Mouse (Mus musculus) testis, adult 2 months (tissue): ENCODE measurements around the gene Kctd17. TPM values are rescaled to one million over a fixed set of nuclear protein-coding genes. Genes with fewer than 3 reads are reported as not detected.

Source experiments
- H3K27ac ChIP-seq: fragments of 200-500 bp; 2 replicates; pipeline ENCODE4 v1.5.1; 2012; ENCODE audit warnings: low read depth, low read length; ENCODE audit not compliant: control insufficient read depth, insufficient read depth
- H3K27me3 ChIP-seq: fragments of 200-500 bp; 2 replicates; pipeline ENCODE4 v1.6.1; 2012; ENCODE audit warnings: mild to moderate bottlenecking, low read length, moderate library complexity; ENCODE audit not compliant: control insufficient read depth, insufficient read depth
- H3K36me3 ChIP-seq: fragments of 200-500 bp; 2 replicates; pipeline ENCODE4 v1.6.1; 2012; ENCODE audit warnings: mild to moderate bottlenecking, low read length; ENCODE audit not compliant: control insufficient read depth, insufficient read depth
- H3K4me1 ChIP-seq: fragments of 200-500 bp; 2 replicates; pipeline ENCODE4 v1.6.1; 2012; ENCODE audit warnings: low read length; ENCODE audit not compliant: control insufficient read depth, insufficient read depth
- H3K4me3 ChIP-seq: fragments of 200-500 bp; 2 replicates; pipeline ENCODE4 v1.5.1; 2012; ENCODE audit warnings: low read depth, mild to moderate bottlenecking, low read length, moderate library complexity, mixed read lengths; ENCODE audit not compliant: control insufficient read depth
- CTCF ChIP-seq: fragments of 200-500 bp; IDR thresholded peaks from 2 replicates; pipeline ENCODE4 v1.5.1; 2012; ENCODE audit warnings: low read depth, mild to moderate bottlenecking, inconsistent platforms, low read length, moderate library complexity; ENCODE audit not compliant: control insufficient read depth, insufficient read depth, insufficient replicate concordance
- POLR2A ChIP-seq: fragments of 200-500 bp; IDR thresholded peaks from 2 replicates; pipeline ENCODE4 v1.6.1; 2012; ENCODE audit warnings: low read depth, mild to moderate bottlenecking, inconsistent platforms, low read length, moderate library complexity; ENCODE audit not compliant: control insufficient read depth
- polyA plus RNA-seq: library from polyadenylated mRNA; depleted of rRNA; stranded (reverse); fragments of >200 nt; gene quantifications from 2 replicates; pipeline ENCODE4 v1.2.3, GENCODE M21; 2012

Kctd17 gene
- polyA plus RNA-seq, 1 experiment = 12.3 TPM

DNA sequence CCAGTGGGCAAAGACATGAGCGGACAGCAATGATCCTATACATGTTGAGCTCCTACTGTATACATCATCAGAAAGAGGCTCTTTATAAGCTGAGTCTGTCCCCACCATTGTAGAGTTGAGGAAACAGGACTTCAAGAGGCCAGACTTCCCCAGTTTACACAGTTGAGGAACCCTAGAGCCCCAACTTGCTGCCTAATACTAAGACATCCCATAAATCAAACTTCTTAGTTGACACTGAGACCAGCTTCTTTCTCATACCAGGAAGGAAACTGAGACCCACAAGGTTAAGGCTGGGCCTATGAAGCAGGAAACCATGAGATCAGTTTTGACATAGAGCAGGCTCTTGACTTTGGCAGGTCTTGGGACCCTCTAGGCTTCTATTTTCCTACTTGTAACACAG lies 42.8 kb upstream of the Kctd17 start:
- Histone ChIP-seq H3K4me1 (no peaks in the 10 kb centered on the region), H3K27ac (no peak overlapping the region), H3K4me3 (peak overlapping the region; percentile 89), H3K36me3 (no peaks in the 10 kb centered on the region), H3K27me3 (no peaks in the 10 kb centered on the region)
- TF ChIP-seq CTCF (no peak), POLR2A (no peak)

DNA sequence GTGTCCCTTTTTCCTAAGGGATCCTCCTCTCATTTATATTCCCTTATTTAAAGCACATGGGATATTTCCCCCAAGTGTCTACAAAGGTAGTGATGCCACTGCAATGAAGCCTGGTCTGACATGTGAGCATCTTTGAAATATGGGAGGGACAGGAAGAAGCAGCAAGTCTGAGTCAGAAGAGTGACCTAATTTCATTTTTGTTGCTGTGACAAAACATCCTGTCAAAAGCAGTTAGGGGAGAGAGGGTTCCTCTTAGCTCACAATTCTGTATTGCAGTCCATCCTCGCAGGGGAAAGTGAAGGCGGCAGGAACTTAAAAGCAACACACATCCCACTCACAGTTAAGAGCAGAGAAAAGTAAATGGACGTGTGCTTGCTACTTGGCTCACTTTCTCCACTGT lies 37.5 kb upstream of the Kctd17 start:
- H3K27me3 ChIP-seq = no peaks in the 10 kb centered on the region
- no peaks in the 10 kb centered on the region for H3K36me3 ChIP-seq
- no peaks in the 10 kb centered on the region for H3K4me1 ChIP-seq
- peak overlapping the region; percentile 89 for H3K4me3 ChIP-seq
- no peak overlapping the region for H3K27ac ChIP-seq
- TF ChIP-seq POLR2A (no peak), CTCF (no peak)

DNA sequence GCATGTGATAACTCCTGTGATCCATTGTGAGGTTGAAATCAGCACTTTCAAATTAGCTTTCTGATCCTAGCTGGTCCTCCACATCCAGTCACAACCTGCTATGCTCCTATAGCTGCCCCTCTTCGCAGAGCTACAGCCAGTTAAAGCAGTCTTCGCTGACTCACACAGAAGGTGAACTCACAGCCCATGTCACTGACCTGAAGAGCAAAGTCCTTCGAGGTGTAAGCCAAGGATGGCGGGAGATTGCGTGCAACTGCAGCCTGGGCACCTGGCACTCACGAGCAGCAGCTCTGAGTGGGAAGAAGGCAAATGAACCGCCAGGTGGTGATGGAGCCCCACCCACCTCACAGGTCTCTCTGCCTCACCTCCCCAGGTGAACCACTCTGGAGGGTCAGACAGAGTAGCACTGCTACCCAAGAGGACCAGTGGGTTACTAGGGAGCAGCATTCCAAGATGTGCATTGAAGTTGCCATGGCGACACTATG lies 32.8 kb upstream of the Kctd17 start, which contains the start of gene Tex33:
Gene Tex33 (minus strand): TSS at position 435 of the 485 bp plus-strand sequence.
- TF ChIP-seq CTCF (no peak), POLR2A (peak; percentile 80; the same call in 1 of the 2 replicates)
- Histone ChIP-seq H3K27ac (peak within 1 kb of the TSS; percentile 77), H3K4me1 (peaks cover 17% of the 10 kb centered on the region), H3K4me3 (peak within 1 kb of the TSS; percentile 87), H3K36me3 (no peaks in the 10 kb centered on the region), H3K27me3 (no peaks in the 10 kb centered on the region)

DNA sequence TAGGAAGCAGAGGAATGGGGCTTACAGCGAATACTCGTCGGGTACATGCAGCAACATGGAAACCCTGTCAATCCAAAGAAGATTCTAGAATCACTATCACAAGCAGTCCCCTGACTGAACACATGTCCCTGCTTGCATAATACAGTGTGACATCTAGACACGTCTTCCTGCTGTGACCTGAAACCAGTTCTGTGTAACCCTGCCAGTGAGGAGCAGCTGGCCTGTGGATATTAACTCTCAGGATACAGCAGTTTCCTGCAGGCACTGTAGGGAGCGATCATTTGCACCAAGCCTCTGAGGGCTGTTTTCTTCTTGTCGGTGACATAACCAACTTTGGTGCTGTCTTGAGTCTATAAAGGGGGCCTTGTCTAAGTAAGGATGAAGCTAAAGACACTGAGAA lies 27.0 kb upstream of the Kctd17 start:
- Histone ChIP-seq H3K27ac (no peak overlapping the region; the same call in 1 of the 2 replicates), H3K27me3 (no peaks in the 10 kb centered on the region)
- TF ChIP-seq CTCF = no peak
- no peak for TF ChIP-seq POLR2A

DNA sequence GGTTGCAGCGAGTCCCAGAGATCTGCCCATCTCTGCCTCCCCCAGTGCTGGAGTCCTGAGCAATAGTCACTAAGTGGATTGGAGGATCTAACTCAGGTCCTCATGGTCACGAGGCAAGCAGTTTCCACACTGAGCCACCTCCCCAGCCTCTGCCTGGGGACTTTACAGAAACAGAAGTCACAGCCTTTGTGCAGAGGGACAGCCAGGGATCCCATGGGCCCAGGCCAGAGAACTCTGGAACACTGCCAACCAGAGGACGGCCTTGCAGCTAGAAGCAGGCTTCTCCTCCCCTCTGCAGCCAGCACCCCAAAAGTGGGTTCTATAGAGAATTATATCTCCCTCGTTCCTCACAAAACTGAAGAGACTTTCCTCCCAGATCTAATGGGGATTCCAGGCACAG lies 26.4 kb upstream of the Kctd17 start:
- TF ChIP-seq CTCF (no peak), POLR2A (no peak)
- no peak overlapping the region for H3K4me3 ChIP-seq
- H3K27ac ChIP-seq = peak overlapping the region; percentile 35; the same call in 1 of the 2 replicates

More for the DNA sequence above, 27.0 kb upstream of the Kctd17 start:
- Histone ChIP-seq H3K4me3 (no peak overlapping the region), H3K4me1 (peaks cover 31% of the 10 kb centered on the region), H3K36me3 (no peaks in the 10 kb centered on the region)

DNA sequence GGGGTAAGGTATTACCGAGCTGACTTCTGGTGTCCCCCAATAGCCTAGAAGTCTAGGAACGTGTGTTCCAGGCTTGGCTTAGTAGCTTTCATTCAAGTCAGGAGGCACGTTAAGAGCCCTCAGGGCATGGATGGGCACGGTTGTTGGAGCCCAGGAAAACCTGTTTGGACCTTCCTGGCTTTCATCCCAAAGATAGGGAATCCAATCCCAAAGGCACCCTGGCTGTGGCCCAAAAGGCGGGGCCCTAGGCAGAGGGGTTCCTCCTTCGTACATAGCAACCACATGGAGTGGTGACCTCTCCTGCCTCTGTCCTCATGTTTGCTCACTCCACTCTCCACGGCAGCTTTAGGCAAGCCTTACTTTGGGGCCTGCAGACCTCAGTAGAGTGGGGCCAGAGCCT lies 25.9 kb upstream of the Kctd17 start:
- no peaks in the 10 kb centered on the region for H3K27me3 ChIP-seq
- H3K27ac ChIP-seq = peak overlapping the region; percentile 49
- no peak overlapping the region for H3K4me3 ChIP-seq
- H3K4me1 ChIP-seq = peaks cover 37% of the 10 kb centered on the region
- H3K36me3 ChIP-seq = no peaks in the 10 kb centered on the region
- TF ChIP-seq CTCF (no peak), POLR2A (no peak)

More for the DNA sequence above, 26.4 kb upstream of the Kctd17 start:
- Histone ChIP-seq H3K27me3 (no peaks in the 10 kb centered on the region), H3K4me1 (peaks cover 37% of the 10 kb centered on the region), H3K36me3 (no peaks in the 10 kb centered on the region)

DNA sequence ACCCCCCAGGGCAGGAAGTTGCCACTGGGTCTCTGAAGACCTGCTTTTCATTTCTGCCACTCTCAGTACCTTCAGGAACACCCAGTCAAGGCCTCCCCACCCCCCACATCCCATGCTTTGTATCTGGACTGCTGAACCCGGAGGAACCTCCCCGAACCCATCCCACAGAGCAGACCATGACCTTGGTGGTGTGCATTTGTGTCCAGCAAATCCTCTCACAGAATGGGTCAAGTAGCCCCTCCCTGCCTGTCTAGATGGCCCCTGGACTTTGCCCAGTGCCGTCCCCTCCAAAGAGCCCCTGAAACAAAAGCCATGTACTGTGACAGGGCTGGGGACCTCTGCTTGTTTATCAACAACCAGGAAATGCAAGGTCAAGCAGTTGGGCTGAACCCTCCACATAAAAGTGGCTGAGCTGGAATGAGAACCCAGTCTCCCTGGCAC lies 25.0 kb upstream of the Kctd17 start:
- H3K27me3 ChIP-seq = no peaks in the 10 kb centered on the region
- H3K36me3 ChIP-seq = no peaks in the 10 kb centered on the region
- H3K27ac ChIP-seq = peak overlapping the region; percentile 80
- H3K4me3 ChIP-seq = 0 out of 2 replicates have a peak overlapping the region, but pooled peaks have one; percentile 1
- H3K4me1 ChIP-seq = peaks cover 31% of the 10 kb centered on the region
- TF ChIP-seq CTCF (no peak), POLR2A (no peak)

DNA sequence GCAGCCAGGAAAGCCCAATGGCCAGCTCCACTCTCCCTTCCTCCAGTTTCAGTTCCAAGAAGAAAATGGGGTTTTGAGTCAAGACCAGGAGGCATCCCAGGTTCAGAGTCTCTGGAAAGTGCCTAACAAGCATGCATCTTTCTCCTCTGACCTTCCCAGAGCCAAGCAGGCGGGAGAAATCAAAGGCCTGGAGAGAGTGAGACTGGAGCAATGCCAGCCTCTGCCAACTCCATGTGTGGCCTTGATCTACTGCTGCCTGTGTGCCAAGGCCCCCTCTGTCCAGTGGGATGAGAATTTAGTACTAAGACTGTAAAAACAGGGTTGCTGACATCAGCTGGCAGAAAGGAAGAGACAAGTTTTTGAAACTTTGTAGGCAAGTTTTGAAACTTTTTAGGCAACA lies 24.5 kb upstream of the Kctd17 start:
- Histone ChIP-seq H3K4me1 (peaks cover 28% of the 10 kb centered on the region), H3K4me3 (0 out of 2 replicates have a peak overlapping the region, but pooled peaks have one; percentile 1), H3K27me3 (no peaks in the 10 kb centered on the region), H3K27ac (peak overlapping the region; percentile 80), H3K36me3 (no peaks in the 10 kb centered on the region)
- TF ChIP-seq CTCF (no peak), POLR2A (no peak)

DNA sequence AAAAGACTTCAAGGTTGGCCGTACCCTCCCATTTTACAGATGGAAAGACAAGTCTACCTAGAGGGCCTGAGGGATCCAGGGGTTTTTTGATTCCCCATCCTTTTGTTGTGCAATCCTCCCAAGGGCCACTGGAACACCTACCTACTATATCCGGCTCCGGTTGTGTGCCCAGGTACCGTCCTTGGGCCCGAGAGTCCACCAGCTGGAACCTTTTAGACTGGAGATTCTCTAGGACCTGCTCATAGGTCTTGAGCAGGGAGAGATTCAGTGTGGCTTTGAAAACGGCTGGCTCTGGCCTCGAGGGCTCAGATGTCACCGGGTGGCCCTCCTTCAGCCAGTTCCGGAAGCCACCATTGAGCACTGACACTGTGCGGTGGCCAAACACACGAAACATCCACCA lies 23.3 kb upstream of the Kctd17 start:
- peak overlapping the region; percentile 85 for H3K27ac ChIP-seq
- TF ChIP-seq POLR2A = no peak
- TF ChIP-seq CTCF = no peak
- H3K4me3 ChIP-seq = peak overlapping the region; percentile 73
- no peaks in the 10 kb centered on the region for H3K27me3 ChIP-seq
- H3K4me1 ChIP-seq = peaks cover 20% of the 10 kb centered on the region
- no peaks in the 10 kb centered on the region for H3K36me3 ChIP-seq
